Mouse (Mus musculus) stomach, postnatal 0 days (tissue): ENCODE measurements around the gene Kank1.

Source experiments
- CTCF ChIP-seq: IDR thresholded peaks from 2 replicates; pipeline ENCODE4 v1.5.1; 2016; ENCODE audit warnings: antibody characterized with exemption, low read depth, mild to moderate bottlenecking, moderate library complexity
- EP300 ChIP-seq: optimal IDR thresholded peaks from 2 replicates; pipeline ENCODE3; 2016; ENCODE audit warnings: antibody characterized with exemption

- TF ChIP-seq CTCF (no peak), EP300 (no peak)
These were observed 145.2 kb downstream of the Kank1 start for GRCm38 (mm10) chr19:25381972-25382371.
